Mouse (Mus musculus) limb, embryonic 15.5 days (tissue): ENCODE results near the gene Mt2. TPM values are rescaled to one million over a fixed set of nuclear protein-coding genes. Genes with fewer than 3 reads are reported as not detected.

Experiments
- ATAC-seq: fragments of 200-750 bp; cut with Nextera tagmentation; 2 replicates; pipeline ENCODE4 v1.8.0; 2017; ENCODE audit warnings: low read depth, moderate TSS enrichment; ENCODE audit not compliant: insufficient number of reproducible peaks, low FRiP score, low TSS enrichment
- H3K27ac ChIP-seq: fragments of 300-500 bp; sonication (generic); 2 replicates; pipeline ENCODE4 v1.5.1; 2015; ENCODE audit warnings: moderate library complexity, mild to moderate bottlenecking, inconsistent platforms
- H3K27me3 ChIP-seq: fragments of 300-500 bp; sonication (generic); 2 replicates; pipeline ENCODE4 v1.6.1; 2015; ENCODE audit warnings: inconsistent platforms
- H3K36me3 ChIP-seq: fragments of 300-500 bp; sonication (generic); 2 replicates; pipeline ENCODE4 v1.6.1; 2015; ENCODE audit warnings: inconsistent platforms
- H3K4me1 ChIP-seq: fragments of 300-500 bp; sonication (generic); 2 replicates; pipeline ENCODE4 v1.6.1; 2015; ENCODE audit warnings: inconsistent platforms
- H3K4me2 ChIP-seq: fragments of 300-500 bp; sonication (generic); 2 replicates; pipeline ENCODE4 v1.6.1; 2015; ENCODE audit warnings: mild to moderate bottlenecking, inconsistent platforms
- H3K4me3 ChIP-seq: fragments of 300-500 bp; sonication (generic); 2 replicates; pipeline ENCODE4 v1.5.1; 2015; ENCODE audit warnings: mild to moderate bottlenecking, inconsistent platforms
- H3K9ac ChIP-seq: fragments of 300-500 bp; sonication (generic); 2 replicates; pipeline ENCODE4 v1.6.1; 2015; ENCODE audit warnings: inconsistent platforms
- H3K9me3 ChIP-seq: fragments of 300-500 bp; sonication (generic); 2 replicates; pipeline ENCODE4 v1.6.1; 2016; ENCODE audit warnings: inconsistent platforms
- WGBS: fragments of 180-500 bp; shearing (Covaris S2); methylation state at CpG from one replicate; pipeline ENCODE4 v1.1.7; 2015; 5-methylcytosine and 5-hydroxymethylcytosine counted together
- polyA plus RNA-seq: library from polyadenylated mRNA; unstranded; fragments of >200 nt; fragmentation: Nextera tagmentation; extraction: Ambion mirVana; gene quantifications from 2 replicates; pipeline ENCODE4 v1.2.1, GENCODE M21; 2015

Gene Mt2
- polyA plus RNA-seq, 1 experiment from 2014 or later = 59.8 TPM

- 42% methylated on average over 11 of the region's 11 CpGs for WGBS
- Histone ChIP-seq H3K4me3 (no peak overlapping the region), H3K9me3 (no peaks in the 10 kb centered on the region), H3K4me1 (peaks cover 27% of the 10 kb centered on the region), H3K4me2 (no peak overlapping the region), H3K36me3 (no peaks in the 10 kb centered on the region), H3K27me3 (peaks cover 87% of the 10 kb centered on the region), H3K27ac (no peak overlapping the region), H3K9ac (no peak overlapping the region)
- no peak for ATAC-seq
Observed at GRCm38 (mm10) chr8:94173848-94174403, 1.5 kb downstream of the Mt2 start.

- Histone ChIP-seq H3K9ac (no peak overlapping the region), H3K36me3 (no peaks in the 10 kb centered on the region), H3K4me3 (no peak overlapping the region), H3K27me3 (peaks cover 93% of the 10 kb centered on the region), H3K4me2 (no peak overlapping the region), H3K27ac (no peak overlapping the region), H3K9me3 (no peaks in the 10 kb centered on the region), H3K4me1 (peaks cover 35% of the 10 kb centered on the region)
- no peak for ATAC-seq
- 39% methylated on average over 7 of the region's 7 CpGs for WGBS
Observed at GRCm38 (mm10) chr8:94174619-94175213, 2.3 kb downstream of the Mt2 start.

GRCm38 (mm10) chr8:94177716-94178390 lies 5.4 kb downstream of the Mt2 start:
- Histone ChIP-seq H3K4me1 (peaks cover 29% of the 10 kb centered on the region), H3K4me3 (no peak overlapping the region), H3K4me2 (no peak overlapping the region), H3K9me3 (no peaks in the 10 kb centered on the region), H3K27ac (no peak overlapping the region), H3K36me3 (no peaks in the 10 kb centered on the region), H3K27me3 (peaks cover 91% of the 10 kb centered on the region), H3K9ac (no peak overlapping the region)
- WGBS = 63% methylated on average over 7 of the region's 7 CpGs
- no peak for ATAC-seq

GRCm38 (mm10) chr8:94178857-94179712 lies 6.6 kb downstream of the Mt2 start, which contains the start of gene Mt1:
Gene Mt1, plus strand, starts transcription at chr8:94179082.
- WGBS = under 1% methylated on average over 50 of the region's 50 CpGs

GRCm38 (mm10) chr8:94179713-94180560 lies 7.5 kb downstream of the Mt2 start:
- H3K27me3 ChIP-seq = peaks cover 90% of the 10 kb centered on the region
- peaks cover 41% of the 10 kb centered on the region for H3K4me1 ChIP-seq
- H3K9me3 ChIP-seq = no peaks in the 10 kb centered on the region
- peak overlapping the region; percentile 75 for H3K4me2 ChIP-seq
- ATAC-seq = no peak
- 3% methylated on average over 25 of the region's 25 CpGs for WGBS
- H3K27ac ChIP-seq = no peak overlapping the region
- H3K9ac ChIP-seq = no peak overlapping the region
- no peaks in the 10 kb centered on the region for H3K36me3 ChIP-seq
- peak overlapping the region; percentile 41 for H3K4me3 ChIP-seq

More at GRCm38 (mm10) chr8:94178857-94179712, 6.6 kb downstream of the Mt2 start, which contains the start of gene Mt1:
- H3K4me1 ChIP-seq = peaks cover 35% of the 10 kb centered on the region
- peak; percentile 68 for ATAC-seq
- no peaks in the 10 kb centered on the region for H3K9me3 ChIP-seq
- H3K4me2 ChIP-seq = peak within 1 kb of the TSS; percentile 75
- H3K27ac ChIP-seq = no peak within 1 kb of the TSS; the same call in 1 of the 2 replicates
- peaks cover 91% of the 10 kb centered on the region for H3K27me3 ChIP-seq
- no peaks in the 10 kb centered on the region for H3K36me3 ChIP-seq
- peak within 1 kb of the TSS; percentile 41 for H3K4me3 ChIP-seq
- peak within 1 kb of the TSS; percentile 37 for H3K9ac ChIP-seq

- H3K9ac ChIP-seq = no peak overlapping the region
- H3K4me1 ChIP-seq = peaks cover 41% of the 10 kb centered on the region
- no peak overlapping the region for H3K4me3 ChIP-seq
- H3K4me2 ChIP-seq = no peak overlapping the region
- H3K27me3 ChIP-seq = peaks cover 88% of the 10 kb centered on the region
- WGBS = 88% methylated on average over 1 of the region's 1 CpGs
- no peaks in the 10 kb centered on the region for H3K36me3 ChIP-seq
- ATAC-seq = no peak
- no peak overlapping the region for H3K27ac ChIP-seq
- H3K9me3 ChIP-seq = no peaks in the 10 kb centered on the region
Observed at GRCm38 (mm10) chr8:94180561-94180908, 8.1 kb downstream of the Mt2 start.

- no peak for ATAC-seq
- Histone ChIP-seq H3K27ac (no peak overlapping the region), H3K4me3 (no peak overlapping the region), H3K36me3 (no peaks in the 10 kb centered on the region), H3K9ac (no peak overlapping the region), H3K4me2 (peak overlapping the region; percentile 42), H3K27me3 (peaks cover 89% of the 10 kb centered on the region), H3K9me3 (no peaks in the 10 kb centered on the region), H3K4me1 (peaks cover 52% of the 10 kb centered on the region)
- 60% methylated on average over 13 of the region's 13 CpGs for WGBS
Observed at GRCm38 (mm10) chr8:94182055-94182929, 9.8 kb downstream of the Mt2 start.

GRCm38 (mm10) chr8:94183117-94183516 lies 10.7 kb downstream of the Mt2 start:
- Histone ChIP-seq H3K4me1 (peaks cover 55% of the 10 kb centered on the region), H3K36me3 (no peaks in the 10 kb centered on the region), H3K27ac (no peak overlapping the region), H3K27me3 (peaks cover 90% of the 10 kb centered on the region), H3K4me2 (peak overlapping the region; percentile 42), H3K4me3 (peak overlapping the region; percentile 23), H3K9ac (no peak overlapping the region), H3K9me3 (no peaks in the 10 kb centered on the region)
- WGBS = 0% methylated on average over 16 of the region's 16 CpGs
- ATAC-seq = peak; percentile 37; the same call in 1 of the 2 replicates

GRCm38 (mm10) chr8:94184357-94184843 lies 11.9 kb downstream of the Mt2 start:
- H3K4me1 ChIP-seq = peaks cover 45% of the 10 kb centered on the region
- H3K9ac ChIP-seq = no peak overlapping the region
- H3K36me3 ChIP-seq = no peaks in the 10 kb centered on the region
- H3K4me3 ChIP-seq = no peak overlapping the region
- peaks cover 77% of the 10 kb centered on the region for H3K27me3 ChIP-seq
- peak overlapping the region; percentile 42; the same call in 1 of the 2 replicates for H3K4me2 ChIP-seq
- ATAC-seq = no peak
- 13% methylated on average over 12 of the region's 12 CpGs for WGBS
- H3K9me3 ChIP-seq = no peaks in the 10 kb centered on the region
- H3K27ac ChIP-seq = peak overlapping the region; percentile 27; the same call in 1 of the 2 replicates

- Histone ChIP-seq H3K4me1 (peaks cover 36% of the 10 kb centered on the region), H3K4me3 (no peak overlapping the region), H3K36me3 (no peaks in the 10 kb centered on the region), H3K4me2 (no peak overlapping the region), H3K9me3 (no peaks in the 10 kb centered on the region), H3K9ac (no peak overlapping the region), H3K27ac (no peak overlapping the region), H3K27me3 (peaks cover 67% of the 10 kb centered on the region)
- ATAC-seq = no peak
- WGBS = 58% methylated on average over 6 of the region's 6 CpGs
Observed at GRCm38 (mm10) chr8:94185791-94186190, 13.3 kb downstream of the Mt2 start.
